Mouse (Mus musculus) CD4-positive helper T cell, adult 2 months (primary cell): ENCODE results near the gene Eef1akmt3.

Source experiments
- DNase-seq: peaks from one replicate; pipeline ENCODE4 v3.0.0-alpha.2; 2012; ENCODE audit warnings: low read depth, missing footprints, low spot score

Eef1akmt3 gene

DNA sequence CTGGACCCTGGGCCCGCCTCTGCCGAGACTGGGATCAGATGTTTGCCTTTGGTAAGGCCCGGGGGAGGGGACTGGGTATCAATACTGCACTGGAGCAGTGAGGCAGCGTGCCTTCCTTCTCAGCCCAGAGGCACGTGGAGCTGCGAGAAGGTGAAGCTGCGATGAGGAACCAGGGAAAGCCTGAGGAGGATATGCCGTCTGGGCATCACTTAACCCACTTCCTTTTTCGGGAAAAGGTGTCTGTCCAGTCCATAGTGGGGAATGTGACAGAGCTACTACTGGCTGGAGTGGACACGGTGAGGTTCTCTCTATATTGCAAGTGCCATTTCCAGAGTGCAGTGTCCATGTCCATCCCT is 8.8 kb upstream of the Eef1akmt3 start:
- DNase-seq, result no peak

DNA sequence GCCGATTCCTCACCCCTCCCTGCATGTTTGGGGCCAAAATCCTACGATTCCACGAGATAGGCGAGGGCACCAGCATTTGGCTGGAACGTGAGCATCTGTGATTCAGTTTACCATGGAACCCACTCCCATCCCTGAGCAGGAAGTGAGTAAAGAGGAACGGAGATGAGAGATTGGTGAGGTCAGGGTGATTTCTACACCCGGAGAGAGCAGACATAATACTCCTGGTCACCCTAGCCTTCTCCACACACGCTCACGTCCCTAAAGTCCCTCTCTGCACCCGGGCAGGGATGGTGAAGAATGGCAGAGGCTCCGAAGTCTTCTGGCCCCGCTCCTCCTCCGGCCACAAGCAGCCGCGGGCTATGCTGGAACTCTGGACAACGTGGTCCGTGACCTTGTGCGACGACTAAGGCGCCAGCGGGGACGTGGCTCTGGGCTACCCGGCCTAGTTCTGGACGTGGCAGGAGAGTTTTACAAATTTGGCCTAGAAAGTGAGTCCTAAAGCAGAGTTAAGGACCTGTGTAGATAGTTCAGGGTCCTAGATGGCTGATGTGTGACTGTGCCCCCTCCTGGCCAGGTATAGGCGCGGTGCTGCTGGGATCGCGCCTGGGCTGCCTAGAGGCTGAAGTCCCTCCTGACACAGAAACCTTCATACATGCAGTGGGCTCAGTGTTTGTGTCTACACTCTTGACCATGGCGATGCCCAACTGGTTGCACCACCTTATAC is 8.2 kb upstream of the Eef1akmt3 start:
- DNase-seq, result peak; percentile 45

DNA sequence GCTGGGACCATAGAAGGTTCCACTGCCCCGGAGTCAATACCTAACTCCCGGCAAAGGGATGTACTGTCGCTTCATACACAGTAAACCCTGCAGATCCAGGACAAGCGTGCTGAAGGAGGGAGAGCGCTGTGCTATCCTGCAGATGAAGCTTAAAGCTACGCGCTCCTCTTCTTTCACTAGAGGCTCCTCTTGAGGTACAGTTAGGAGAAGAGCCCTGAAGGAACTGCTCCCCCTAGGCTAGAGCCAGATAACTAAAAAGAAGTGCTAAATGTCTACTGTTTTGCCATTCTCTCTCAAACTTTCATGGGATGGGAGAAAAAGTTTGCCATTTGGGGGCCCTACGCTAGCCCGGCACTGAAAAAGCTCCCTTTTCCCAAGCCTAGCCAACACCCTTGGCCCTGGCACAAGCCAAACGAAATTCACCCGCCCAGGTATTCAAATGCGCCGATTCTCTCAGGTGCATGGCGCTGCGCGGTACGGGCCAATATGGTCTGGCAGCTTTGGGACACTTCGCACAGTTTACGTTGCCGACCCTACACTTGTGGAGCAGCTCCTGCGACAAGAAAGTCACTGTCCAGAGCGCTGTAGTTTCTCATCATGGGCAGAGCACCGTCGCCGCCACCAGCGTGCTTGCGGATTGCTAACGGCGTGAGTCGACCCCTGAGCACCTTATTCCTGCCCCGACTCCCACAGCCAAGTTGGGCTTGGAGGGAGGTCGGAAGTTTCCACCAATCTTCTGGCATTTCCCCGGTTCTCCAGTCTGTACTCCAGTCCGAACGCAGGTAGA is 7.5 kb upstream of the Eef1akmt3 start:
- no peak for DNase-seq

DNA sequence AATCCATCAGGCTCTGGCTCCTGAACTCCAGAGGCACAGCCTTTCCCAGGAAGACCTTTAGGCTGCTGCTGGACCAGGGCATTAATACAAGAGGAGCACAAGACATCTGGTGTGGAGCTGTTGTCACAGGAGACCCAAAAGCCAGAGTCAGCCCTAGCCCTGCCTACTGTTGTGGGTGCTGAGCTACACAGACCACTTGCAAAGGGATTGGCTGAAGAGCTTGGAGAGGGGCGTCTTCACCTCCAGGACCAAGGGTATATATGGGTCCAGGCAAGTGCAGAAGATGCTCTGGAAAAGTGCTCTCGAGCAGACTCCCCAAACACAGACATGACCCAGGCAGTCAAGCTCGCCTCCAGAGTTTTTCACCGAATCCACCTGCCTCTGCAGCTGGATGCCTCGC is 6.6 kb upstream of the Eef1akmt3 start, which contains the start of gene Cyp27b1:
TSS of gene Cyp27b1 (plus strand) at position 297 of the 400 bp plus-strand sequence.
- no peak for DNase-seq

DNA sequence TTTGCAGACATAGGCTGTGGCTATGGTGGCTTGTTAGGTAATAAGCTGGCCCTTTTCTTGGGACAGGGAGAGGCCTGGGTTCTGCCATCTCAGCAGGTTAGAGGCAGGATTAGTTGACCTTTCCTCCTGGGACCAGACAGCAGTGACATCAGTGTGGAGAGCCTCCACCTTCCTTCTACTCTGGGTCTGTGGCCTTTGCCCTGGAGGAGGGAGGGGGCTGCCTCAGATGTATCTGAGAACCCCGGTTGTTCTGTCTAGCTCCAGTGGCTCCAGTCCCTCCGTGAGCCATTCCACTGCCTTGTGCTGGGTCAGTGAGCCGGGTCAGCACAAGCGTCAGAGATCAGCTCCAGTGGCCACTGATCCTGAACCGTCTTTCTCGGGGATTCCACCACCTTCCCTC is 1.9 kb upstream of the Eef1akmt3 start:
- DNase-seq, result no peak

DNA sequence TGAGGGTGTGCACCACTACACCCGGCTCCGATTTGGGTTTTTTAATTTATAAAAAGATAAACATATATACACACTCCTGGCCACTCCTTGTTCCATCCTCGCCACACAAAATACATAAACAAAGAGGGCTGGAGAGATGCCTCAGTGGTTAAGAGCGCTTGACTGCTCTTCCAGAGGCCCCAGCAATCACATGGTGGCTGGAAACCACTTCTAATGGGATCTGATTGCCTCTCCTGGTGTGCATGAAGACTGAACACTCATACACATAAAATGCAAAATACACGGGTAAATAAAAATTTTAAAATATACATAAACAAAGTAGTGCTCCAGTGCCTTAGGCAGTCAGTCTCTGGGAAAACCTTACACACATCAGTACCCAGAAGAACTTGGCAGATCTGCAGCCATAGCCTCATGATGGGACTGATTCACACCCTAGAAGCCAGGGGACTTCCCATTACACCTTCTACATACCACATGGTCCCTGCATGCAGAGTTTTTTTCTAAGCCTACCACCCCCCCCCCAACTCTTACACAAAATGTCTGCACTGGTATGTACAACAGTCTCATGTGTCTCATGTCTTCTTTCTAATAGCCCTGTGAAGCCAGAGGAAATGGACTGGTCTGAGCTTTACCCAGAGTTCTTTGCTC is 1.3 kb upstream of the Eef1akmt3 start:
- no peak for DNase-seq

DNA sequence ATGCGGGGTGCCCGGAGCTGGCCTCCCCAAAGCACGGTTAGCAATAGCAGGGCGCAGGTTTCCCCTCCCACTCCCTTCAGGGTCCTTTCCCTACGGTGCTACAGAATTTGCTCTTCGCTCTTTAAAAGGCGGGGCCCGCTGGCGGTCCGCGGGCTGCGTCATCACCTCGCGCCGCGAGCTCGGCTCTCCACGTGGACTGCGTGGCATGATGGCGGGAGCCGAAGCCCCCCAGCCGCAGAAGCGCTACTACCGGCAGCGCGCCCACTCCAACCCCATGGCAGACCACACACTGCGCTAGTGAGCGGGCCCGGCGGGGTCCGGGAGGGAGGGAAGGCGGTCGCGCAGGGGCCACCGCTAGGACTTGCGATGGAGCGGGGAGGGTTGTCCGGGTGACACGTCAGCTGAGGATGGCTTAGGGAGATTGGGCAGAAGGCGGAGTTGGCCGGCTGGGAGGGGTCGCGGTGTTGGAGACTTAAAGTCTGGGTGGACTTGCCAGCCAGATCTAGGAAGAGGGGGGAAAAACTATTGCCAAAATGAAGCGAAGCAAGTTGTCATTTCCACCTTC is 543 bp upstream of the Eef1akmt3 start:
- DNase-seq, result peak; percentile 91

DNA sequence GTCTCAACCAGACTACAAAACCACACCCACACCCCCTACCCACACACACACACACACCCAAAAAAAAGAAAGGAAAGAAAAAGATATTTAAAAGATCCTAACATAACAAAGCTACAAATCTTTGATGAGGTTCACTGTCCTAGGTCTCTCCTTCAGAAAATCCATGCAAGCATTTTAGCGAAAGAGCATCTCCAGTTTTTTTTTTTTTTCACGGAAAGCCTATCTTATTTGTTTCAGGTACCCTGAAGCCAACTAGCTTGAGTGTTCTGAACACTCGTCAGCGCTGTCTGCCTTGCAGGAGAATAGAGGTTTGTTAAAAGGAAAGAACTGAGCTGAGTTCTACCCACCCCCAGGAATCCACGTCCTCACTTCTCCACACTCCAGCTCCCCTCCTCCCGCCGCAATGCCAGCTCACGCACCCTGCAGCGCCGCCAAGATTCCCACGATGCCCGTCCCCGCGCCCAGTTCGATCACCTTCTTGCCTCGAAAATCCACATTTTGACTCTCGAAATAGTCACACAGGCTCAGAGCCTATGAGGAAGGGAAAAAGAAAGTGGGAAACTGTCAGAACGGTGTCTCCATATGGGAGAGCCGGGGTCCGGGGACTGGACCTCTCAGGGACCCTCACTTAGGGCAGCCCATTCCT is 621 bp downstream of the Eef1akmt3 start:
- no peak for DNase-seq

DNA sequence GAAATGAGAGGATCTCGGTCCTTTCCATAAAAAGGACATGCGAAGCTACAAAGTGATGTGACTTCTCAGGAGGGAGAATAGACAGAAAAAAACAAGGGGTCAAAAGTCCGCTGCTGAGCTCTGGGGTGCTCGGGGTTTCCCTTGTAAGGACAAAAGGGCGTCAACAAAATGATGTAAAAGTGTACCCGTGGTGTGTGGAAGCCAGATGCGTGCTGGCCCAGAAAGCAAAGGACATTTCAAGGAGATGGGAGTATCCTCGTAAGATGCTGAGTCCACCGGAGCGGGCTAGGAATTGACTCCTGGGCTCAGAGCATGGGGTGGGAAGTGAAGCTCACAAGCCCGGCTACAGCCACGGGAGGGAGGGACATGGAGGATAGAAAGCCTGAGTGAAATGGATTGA is 3.7 kb downstream of the Eef1akmt3 start:
- no peak for DNase-seq

DNA sequence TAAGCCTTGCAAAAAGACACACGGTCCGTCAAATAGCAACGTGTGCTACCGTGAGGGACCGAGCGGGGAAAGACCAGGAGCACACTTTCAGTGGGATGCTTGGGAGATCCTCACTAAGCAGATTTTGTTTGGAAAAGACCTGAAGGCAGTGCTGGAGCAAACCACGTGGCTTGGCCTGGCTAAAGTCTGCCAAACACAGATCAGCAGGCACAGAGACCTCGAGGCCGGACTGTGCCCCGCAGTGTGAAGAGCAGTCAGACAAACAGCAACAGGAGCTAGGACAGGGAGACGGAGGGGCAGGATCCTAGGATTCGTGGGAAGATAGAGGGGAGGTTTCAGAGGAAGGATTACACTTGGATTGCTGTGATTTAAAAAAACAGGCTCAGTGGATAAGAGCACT is 5.0 kb downstream of the Eef1akmt3 start:
- no peak for DNase-seq

DNA sequence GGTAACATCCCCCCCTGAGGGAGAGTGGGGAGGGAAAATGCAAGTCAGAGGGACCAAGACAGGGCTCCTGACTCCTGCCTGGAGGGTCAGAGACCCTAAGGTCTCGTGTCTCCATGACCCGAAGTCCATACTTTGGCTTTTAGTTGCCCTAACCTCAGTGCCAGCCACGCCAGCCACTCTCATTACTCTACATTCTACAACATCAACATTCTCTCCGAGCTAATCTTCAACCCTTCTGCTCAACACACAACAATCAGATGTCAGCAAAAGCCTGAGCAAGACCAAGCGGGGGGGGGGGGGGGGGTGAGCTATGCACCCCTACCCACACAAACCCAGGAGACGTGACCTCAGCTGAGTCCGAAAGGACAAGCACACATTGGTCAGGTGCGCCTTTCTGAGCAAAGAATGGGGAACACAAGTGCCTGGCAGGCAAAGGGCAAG is 8.0 kb downstream of the Eef1akmt3 start:
- no peak for DNase-seq

DNA sequence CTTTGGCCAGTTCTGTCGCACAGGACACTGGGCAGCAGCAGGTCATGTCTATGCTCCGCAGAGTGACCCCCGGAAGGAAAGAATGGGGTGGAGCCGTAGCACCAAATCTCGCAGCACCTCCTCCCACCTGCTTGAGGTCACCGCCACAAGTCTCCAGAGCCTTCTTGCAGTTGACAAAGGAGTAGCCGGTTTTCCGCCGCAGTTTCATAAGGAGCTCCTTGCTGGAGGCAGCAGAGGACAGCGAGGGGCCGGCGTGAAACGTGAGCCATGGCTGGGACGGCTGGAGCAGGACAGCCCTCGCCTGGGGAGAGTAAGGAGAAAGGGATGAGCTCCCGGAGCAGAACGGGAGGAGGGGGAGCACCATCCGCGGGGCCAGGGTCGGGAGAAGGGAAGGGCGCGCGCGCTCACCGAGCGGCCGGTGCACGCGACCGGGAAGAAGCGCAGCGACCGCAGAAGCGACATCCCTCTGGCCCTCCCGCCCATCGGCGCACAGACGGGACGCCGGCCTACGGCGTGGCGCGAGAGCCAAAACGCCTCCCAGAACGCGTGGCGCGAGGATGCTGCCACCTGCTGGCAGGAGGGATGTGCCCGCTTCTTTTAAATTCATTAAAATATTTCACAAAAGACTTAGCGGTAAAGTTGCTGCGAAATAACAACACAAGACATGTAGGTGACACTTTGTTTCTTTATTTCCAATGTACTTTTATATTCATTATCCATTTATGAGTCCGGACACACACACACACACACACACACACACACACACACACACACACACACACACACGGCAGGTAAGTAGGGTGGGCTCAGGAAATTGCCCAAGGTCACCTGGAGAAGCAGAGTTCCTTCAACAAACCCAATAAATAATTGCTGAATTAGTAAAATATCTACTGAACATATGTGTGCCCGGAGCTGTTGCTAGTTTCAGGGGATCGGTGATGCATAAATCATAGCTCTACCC is 10.7 kb downstream of the Eef1akmt3 start, which contains the start of gene Tsfm:
TSS of gene Tsfm (minus strand) at position 505 of the 961 bp plus-strand sequence.
- DNase-seq, result peak; percentile 89

DNA sequence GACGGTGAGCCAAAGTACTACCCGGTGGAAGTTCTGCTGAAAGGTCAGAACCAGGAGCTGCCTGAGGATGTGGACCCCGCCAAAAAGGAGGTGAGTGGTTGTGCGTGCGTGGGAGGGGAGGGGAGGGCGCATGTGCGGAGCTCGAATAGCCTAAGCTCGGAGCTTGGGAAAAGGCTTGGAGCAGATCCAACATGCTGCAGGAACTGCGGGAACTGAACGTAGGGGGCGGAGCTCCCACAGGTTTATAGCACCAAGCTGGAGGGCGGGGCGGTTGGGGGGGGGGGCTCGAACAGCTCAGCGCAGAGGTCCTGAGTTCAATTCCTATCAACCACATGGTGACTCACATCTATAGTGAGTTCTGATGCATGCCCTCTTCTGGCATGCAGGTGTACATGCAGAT is 22.9 kb downstream of the Eef1akmt3 start:
- DNase-seq, result no peak

DNA sequence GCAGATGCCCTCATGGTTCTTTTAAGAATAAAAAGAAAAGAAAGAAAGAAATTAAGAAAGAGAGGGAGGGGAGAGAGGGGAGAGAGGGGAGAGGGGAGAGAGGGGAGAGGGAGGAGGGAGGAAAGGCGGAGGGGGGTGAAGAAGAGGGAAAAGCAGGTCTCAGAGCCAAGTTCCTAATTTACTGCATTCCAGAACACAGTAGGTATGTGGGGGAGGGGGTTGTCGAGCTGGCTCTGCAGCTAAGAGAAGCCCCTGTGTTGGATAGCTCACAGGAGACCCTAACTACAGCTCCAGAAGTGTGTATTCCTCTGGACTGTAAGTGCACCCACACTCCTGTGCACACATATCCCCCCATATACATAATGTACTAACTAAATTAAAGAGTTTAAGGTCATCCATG is 24.2 kb downstream of the Eef1akmt3 start:
- DNase-seq, result no peak

DNA sequence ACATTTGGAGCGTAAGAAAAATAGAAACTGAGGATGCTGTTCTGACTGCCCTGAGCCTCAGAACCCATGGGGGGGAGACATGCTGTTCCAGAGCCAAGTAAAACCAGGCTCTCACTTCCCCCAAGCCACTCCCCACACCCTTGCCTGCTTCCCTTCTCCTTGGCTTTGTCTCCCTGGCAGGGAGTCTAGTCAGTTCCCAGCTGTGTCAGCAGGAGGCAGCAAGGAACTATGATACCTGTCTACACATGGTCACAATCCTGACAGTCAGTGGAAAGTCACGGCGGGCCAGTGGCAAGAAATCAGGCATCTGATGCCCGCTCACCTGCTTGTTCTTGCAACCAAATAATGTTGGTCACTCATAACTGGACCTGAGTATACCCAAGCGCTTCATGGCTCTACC is 24.8 kb downstream of the Eef1akmt3 start:
- DNase-seq, result no peak

DNA sequence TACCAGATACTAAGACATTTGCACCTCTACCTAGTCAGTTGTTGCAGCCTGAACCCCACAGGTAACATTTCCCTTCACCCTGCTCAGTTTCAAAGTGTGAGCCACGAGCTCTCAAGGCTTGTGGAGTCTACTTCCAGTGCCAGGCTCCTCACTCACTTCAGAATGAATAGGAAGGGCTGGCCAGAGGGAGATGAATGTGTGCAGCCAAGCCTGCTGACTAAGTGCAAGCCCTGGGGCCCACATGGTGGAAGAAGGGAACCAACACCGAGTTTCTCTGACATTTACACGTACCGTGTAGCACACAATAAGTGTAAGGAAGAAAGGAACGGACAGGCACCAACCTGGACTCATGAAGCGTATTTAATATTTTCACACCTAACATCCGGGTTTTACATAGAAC is 37.5 kb downstream of the Eef1akmt3 start:
- DNase-seq, result no peak

DNA sequence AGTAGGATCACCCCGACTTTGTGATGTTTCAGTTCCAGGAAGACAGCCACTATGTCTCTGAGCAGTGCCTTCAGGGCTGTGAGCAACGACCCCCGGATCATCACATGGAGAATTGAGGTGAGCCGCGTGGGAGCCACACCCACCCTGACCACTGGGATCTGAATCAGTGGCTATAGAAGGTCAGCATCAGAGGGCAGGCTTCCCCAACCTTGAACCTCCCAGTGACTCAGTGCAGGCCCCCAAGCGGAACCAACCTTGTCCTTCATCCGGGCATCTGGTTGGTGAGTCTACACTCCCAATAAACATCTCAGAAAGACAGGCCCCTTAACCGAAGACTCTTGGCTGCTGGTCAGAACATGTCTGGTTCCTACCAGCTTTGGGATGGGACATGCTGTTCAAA is 38.0 kb downstream of the Eef1akmt3 start:
- DNase-seq, result no peak

DNA sequence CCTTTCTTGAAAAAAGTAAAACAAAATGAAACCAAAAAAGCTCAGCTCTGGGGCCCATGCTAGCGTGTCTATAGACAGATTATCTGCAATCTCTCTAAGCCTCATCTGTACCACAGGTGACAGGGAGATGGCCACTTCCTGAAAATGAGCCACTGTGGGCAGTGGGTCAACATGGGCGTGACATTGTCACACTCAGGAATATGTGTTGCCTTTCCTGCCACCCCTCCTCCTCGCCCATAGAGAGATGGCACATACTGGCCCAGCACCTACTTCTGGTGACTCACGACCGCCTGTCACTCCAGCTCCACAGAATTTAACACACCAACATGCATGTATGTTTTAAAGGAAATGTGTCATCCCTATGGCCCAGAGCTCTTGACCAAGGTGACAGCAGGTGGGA is 38.5 kb downstream of the Eef1akmt3 start:
- no peak for DNase-seq

DNA sequence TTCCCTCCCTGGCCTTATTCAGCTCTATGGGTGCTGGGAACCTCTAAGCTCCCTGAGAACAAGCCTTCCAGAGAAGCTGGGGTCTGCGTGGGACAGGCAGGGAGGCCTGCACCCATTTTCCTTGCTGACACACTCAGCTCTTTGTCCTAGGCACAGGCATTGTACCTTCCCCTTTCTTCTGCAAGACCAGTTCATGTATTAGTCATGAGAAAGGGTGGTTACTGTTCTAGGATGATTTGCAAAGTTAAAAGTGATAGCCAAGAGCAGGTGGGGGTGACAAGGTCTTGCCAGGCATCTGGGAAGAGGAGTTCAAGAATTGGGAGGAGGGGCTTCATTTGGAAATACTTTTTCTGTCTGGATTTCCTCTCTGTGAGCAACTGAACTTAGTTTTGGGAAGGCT is 39.3 kb downstream of the Eef1akmt3 start:
- DNase-seq, result no peak

DNA sequence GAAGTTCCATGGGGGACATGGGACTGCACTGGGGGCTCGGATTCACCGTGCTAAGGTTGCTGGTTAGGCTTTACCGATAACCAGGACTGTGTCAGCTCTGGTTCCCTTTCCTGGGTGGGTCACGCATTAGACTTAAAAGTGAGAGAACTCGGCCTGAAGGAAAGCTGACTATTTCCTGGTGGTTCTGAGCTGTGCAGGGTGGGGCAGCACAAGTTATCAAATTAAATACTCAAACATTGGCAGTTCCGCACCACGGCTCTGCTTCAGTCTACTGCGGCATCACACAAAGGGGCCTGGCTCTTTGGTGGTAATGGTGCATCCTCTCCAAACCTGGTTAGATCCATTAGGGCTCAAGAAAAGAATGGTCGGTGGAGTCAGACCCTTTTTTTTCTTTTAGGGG is 40.0 kb downstream of the Eef1akmt3 start:
- no peak for DNase-seq

DNA sequence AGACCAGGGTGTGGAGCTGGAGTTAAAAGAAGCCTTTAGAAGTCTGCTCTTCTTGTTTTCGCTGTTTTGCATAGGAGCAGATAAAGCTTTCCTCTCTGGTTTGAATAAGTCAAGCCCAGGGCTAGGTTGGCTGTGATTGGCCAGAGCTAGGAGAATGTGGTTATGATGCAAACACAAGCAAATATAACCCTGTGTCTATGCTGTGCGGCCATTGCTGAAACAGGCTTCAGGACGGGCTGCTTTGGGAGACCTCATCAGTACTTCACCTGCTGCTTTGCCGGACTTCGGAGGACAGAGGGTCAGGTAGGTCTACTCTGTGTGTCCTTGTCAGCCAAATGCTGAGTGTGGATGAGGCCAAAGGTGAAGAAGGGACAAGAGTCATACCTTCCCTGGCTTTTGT is 40.8 kb downstream of the Eef1akmt3 start, which contains the start of gene Avil:
TSS of gene Avil (plus strand) at position 181 of the 400 bp plus-strand sequence.
- no peak for DNase-seq
